Mouse (Mus musculus): ENCODE data around the gene Atxn10.

Gene Atxn10

DNA sequence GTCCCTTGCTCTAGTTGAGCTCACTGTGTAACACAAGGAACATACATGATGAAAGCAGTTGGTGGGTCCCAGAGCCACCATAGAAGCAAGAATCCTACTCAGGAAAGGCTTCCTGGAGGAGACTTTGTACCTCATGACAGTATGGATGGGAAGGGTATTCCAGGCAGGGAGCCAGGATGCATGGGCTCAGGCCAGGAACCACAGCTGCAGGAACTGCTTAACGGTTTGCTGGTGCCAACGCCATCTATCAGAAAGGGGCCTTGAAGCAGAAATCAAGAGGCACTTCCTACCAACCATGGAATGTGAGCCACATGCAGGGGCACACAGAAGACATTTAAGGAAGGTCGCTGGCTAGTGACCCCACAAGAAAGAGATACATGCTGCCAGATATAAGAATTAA, 138.7 kb downstream of the Atxn10 start:
- DNase-seq (ENCODE audit: low spot score): no peak

DNA sequence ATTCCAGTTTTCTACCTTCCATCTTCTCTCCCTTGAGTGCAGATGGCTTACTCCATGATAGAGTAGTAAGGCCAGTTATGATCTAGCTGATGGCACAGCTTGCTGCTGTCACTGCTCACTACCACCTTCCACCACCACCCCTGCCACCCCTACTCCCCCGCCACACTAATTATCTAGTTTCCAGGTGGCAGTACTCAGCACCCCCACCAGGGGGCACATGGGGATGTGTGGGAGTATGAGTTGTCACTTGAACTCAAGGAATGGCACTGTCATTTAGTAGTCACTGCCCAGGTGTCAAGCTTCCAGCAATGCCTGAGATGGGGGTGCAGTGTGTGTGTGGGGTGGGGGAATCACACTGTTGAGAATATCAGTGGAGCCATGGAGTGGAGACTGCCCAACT, 141.5 kb downstream of the Atxn10 start:
- peak; percentile 33 for DNase-seq (ENCODE audit: low spot score)

DNA sequence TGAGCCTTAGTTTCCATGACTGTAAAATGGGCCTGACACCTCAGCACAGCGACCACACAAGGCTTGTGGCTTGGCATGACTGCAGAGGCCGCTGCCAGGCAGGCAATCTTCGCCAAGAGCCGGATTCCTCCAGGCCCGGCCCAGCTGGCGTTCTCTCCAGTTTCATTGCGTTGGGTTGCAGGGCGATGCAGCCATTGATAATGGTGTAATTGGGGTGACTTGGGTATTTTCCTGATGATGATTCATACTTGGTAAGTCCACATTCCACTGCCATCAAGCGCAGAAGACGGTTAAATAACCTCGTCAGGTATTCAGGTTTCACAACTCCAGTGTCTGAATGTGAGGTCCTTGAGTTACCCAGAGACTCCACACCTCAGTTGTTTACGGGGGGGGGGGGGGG, 143.3 kb downstream of the Atxn10 start:
- no peak for DNase-seq (ENCODE audit: low spot score)

DNA sequence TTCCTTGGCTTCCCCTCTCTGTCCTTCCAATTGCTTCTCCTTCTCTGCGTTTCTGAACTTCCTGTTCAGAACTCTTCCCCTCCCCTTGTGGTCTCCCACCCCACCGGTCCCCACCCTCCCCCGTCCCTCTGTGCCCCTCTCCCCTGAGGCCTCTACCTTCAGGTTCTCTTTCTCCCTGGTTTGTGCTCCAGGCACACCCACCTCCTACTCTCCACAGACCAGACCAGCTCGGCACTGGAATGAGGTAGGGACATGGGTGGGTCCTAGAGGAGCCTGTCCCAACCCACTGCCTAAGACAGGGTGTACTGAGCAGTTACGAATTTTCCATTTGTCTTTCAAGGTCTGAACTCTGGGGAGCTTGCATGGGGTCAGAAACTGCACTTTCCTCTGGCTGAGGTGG, 143.9 kb downstream of the Atxn10 start:
- DNase-seq (ENCODE audit: low spot score): no peak

DNA sequence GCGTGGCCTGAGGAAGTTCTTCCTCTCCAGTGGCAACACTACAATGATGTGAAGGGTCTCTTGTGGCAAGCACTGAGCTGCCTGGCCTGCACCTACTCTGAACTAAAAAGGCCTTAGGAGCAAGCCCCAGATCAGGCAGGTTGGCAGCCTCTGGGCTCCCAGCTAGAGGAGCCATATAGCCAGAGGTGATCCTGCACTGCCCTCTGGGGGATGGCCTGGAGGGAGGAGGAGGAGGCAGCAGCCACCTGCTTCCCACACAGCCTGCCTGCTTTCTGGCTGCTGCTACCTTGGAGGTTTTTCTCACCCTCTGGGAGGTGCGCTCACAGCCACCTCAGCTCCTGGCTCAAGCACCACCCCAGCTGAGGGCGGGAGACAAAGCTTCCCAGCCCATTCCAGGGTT, 144.6 kb downstream of the Atxn10 start:
- DNase-seq (ENCODE audit: low spot score): no peak

DNA sequence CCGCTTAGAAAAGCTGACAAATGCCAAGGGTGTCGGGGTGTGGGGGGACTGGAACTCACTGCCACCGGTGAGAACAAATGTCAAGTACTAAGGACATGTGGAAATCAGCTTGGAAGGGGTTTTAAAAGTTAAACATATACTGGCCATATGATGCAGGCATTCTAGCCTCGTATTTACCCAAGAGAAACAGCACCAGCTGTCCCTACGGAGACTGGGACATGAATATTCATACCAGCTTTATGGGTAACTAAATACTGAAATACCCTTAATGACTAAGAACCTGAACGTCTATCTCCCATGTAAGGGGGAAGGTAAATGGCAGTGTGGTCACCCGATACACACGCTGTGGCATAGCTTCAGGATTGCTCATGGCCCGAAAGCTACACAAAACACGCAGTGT, 152.9 kb downstream of the Atxn10 start:
- DNase-seq (ENCODE audit: low spot score): no peak

DNA sequence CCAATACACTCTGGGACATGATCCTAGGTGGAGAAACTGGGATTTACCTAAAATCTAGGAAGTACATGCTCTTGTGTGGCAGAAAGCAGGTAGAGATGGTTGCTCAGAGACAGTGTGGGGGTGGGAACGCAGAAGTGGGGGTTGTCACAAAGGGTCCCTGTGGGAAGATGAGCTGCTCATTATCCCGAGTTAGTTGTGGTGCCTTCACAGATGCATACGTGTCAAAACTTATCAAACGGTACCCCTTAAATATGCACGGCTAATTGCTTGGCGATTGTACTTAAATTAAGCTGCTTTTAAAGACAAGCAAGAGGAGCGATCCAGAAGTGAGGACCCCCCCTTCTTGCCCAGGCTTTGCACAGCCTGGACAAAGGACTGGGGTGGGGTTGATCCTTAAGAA, 153.7 kb downstream of the Atxn10 start:
- DNase-seq (ENCODE audit: low spot score): no peak

DNA sequence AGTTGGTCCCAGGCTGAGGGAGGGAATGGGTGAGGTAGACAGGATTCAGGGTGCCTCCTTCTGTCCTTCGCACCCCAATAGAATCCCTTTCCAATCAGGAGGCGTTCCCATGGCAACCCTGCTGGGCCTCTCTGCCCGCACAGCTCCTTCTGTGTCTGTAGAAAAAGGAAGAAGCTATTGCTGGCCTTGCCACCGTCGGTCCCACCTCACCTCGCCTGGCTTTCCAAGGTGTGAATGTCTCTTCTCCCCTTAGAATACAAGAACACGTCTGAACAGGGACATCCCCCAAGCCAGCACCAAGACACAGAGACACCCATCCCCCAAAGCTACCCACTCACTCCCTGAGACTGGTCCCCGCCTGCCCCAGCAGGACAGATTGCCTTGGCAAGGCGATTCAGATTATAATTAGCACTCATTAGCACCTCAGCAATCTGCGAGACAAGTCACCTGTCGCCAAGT, 158.1 kb downstream of the Atxn10 start:
- no peak for DNase-seq (ENCODE audit: low spot score)

DNA sequence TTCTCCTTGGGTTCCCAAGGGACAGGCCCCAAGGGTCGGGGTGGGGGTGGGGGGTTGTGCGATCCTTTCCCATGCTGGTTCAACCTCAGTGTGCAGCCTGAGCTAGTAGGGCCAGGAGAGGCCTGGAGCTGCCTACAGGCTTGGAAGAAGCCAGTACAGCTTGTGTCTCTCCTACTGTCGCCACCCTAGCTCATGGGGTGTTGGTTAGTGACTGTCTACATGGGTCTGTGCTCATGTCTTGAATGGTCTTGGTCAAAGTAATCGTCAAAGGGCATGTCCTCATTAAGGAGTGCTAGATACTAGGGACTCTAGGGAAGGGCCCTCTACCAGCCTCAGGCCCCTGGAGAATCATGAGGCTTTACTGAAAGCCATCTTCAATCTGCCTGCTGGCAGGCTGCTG, 161.5 kb downstream of the Atxn10 start:
- DNase-seq (ENCODE audit: low spot score): no peak

DNA sequence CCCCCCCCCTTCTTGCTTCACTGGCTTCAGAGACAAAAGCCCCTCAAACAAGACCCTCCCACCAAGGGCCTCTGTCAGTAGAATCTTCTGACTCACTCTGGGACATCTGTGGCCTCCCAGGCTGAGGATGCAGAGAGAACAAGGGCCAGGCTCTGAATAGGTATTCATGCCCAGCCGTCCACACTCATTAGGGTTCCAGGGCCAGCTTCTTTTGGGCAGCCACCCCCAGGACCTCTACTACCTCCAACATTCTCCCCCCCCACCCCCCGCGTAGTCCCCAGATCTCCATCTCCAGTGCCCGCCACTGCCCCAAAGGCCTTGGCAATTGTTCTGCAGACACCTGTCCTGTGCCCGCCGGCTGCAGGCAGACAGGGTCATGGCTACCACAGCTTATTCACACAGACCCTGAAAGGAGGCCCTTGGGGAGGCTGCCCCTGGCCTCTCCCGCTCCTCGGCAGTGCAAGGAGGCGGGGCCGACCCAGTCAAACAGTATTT, 162.0 kb downstream of the Atxn10 start:
- DNase-seq (ENCODE audit: low spot score): no peak

DNA sequence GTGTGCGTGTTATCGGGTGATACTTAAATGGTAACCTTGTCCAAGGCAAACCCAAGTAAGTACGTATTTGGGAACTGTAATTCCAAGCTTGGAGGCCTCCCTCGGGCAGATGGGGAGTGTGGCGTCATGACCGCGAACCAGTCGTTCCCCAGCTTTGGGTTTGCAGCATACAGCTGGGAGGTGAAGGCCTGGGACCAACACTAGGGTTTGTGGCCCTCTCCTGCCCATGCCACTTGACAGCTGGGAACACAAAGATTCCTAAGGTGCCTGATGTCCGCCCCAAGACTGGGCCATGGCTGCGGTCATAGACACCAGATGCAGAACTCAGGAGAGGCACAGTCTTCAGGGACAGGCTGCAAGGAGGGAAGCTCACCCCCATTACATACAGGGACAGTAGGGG, 164.2 kb downstream of the Atxn10 start:
- DNase-seq (ENCODE audit: low spot score): no peak

DNA sequence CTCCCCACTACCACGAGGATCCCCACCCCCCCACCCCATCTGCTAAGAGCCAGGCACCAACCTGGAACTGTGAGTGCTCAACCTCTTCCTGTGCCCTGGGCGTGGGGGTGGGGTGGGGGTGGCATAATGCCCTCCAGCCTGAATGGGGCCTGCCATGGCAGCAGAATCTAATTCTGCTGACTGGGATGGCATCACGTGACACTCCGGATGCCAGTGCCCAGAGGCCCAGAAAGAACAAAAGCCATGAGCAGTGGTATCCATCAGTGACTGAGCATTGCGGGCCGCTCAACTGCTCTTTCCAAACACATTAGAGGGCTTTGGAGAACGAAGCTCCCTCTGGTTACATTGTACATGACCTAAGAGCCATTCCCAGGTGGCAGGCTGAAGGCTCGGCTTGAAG, 167.1 kb downstream of the Atxn10 start, which contains the start of gene 7530416G11Rik:
TSS of gene 7530416G11Rik (minus strand) at position 101 of the 400 bp plus-strand sequence.
- no peak for DNase-seq (ENCODE audit: low spot score)

DNA sequence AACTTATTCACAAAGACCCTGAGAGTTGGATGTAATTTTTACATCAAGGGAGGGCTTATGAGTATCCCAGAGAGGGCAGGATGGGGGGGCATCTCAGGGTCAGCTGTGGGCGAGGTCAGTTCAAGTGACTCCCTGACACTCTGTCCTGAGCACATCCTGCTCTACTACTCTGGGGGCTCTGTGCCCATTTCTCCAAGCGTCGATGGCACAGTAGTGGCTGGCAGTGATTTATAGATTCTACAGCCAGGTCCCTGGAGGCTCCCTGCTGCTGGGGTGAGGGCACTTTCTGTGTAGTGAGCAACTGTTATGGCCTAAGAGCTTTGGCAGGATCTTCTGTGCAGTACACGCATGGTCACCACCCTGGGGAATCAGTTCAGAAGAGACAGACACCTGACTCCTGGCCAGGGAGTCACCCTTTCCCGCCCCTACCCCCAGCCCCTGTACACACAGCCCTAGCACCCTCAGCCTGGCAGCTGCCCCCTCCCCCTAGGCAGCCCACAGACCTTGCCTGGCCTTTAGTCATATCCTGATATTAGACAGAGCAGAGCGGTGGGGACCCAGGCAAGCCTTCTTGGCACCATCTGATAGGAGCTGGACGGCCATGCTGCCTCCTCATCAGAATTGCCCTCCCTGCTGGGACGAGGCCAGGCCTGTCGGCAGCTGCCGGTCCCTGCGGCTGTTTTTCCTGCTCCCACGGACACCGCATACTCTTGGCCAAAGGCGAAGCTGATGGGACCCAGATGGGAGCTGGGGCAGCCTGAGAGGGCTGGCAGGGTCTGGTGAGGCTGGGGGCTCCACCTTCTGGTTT, 169.3 kb downstream of the Atxn10 start:
- DNase-seq (ENCODE audit: low spot score): no peak

DNA sequence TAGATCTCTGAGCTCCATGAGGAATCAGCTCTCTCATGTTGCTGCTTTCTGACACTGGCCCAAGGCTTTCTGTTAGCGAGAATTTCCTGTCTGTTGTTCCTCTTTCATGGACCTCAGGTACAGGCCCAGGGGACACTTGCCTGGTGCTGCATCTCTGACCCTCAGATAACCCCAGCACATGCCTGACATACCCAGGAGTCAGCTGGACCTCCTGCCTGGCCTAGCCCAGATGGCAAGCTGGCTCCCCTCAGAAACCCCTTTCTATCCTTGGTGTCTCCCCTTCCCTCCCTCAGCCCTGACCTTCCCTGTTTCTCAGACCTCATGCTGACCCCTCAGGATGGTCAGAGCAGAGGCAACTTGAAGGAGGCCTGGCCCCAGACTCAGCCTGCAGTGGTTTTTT, 170.6 kb downstream of the Atxn10 start:
- DNase-seq (ENCODE audit: low spot score): no peak

DNA sequence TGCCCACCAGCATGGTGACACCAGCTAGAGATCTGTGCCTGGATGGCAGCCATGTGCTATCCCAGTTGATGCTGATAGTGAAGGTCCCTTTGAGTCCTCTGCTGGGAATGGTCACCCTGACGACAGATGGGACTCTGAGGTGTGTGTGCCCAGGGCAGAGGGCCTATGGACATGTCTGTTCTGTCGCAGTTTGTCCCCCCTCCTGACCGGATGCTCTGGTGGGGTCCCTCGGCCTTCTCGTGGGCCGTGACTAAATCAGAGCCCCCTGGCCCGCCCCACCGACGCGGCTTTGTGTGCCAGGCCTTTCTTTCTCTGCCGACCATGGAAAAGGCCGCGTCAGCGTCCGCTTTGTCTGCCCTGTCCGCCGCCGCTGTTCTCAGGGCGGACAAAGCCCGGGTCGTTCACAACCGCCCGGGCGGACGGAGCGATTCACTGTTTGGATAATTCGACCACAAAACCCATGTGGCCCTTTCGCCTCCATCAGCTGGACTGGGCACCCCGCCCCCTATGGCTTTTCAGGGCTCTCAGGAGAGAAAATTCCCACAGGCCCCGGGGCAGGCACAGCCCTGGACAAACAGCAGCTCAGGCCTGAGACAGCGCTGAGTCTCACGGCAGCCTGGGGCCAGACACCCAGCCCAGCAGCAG, 171.4 kb downstream of the Atxn10 start:
- no peak for DNase-seq (ENCODE audit: low spot score)

Data from urinary bladder, postnatal 10 days (tissue).